Mouse (Mus musculus): ENCODE results near the gene Olfr453.

DNA sequence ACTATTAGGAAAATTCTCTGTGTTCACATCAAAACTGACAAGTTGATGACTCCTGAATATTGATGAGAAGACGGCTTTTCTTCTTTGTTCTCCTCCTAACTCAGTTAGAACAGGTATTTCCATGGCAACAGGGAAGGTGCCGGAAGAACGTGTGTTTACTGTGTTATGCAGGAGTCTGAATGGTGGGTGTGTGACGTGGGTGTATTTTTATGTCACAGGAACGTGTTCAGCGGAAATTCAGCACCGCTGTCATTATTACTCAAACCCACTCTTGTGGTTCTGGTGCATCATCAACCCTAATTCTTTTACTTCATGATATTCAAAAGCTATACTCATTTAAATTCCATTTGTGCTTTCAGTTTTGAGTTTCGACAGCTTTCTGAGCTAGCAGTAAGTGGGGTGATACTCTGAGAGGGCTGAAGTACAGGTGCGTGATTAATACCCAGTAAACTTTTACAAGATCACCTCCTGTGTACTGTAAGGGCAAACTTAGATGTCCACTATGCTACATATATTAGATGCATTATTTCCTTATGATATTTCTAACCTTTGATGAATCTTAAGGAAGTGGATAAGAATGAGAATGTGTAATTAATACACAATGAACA, 51.9 kb downstream of the Olfr453 start:
- no peak for TF ChIP-seq CTCF (IDR thresholded peaks at IDR 0.05; ENCODE audit: low read depth)
- no peak for TF ChIP-seq EP300 (IDR thresholded peaks at IDR 0.05; ENCODE audit: low read depth)
